Mouse (Mus musculus) ES-E14 (cell line): ENCODE results near the gene Haus5.

ENCODE experiments used
- CHD2 ChIP-seq: IDR thresholded peaks from 2 replicates; pipeline ENCODE4 v1.6.1; 2014; ENCODE audit warnings: mild to moderate bottlenecking, low read depth, low read length, inconsistent platforms
- HCFC1 ChIP-seq: IDR thresholded peaks from 2 replicates; pipeline ENCODE4 v1.6.1; 2012; ENCODE audit warnings: low read length, inconsistent platforms, borderline replicate concordance; ENCODE audit not compliant: insufficient read depth
- MAFK ChIP-seq: IDR thresholded peaks from 2 replicates; pipeline ENCODE4 v1.6.1; 2014; ENCODE audit warnings: mild to moderate bottlenecking, low read depth, low read length, inconsistent platforms; ENCODE audit not compliant: insufficient read depth

- TF ChIP-seq HCFC1 (0 out of 2 replicates have a peak, but pooled peaks have one; percentile 44), MAFK (no peak), CHD2 (no peak)
Observed at GRCm38 (mm10) chr7:30613529-30614112, 51.2 kb downstream of the Haus5 start.
